Mouse (Mus musculus) frontal cortex, postnatal 36 days (tissue): Measurements from ENCODE around the gene Socs3.

Source experiments
- DNase-seq, 2 experiments: peaks; one replicate each; pipeline ENCODE4 v3.0.0; 2022; ENCODE audit warnings: low spot score in 2 of 2

Gene Socs3

DNA sequence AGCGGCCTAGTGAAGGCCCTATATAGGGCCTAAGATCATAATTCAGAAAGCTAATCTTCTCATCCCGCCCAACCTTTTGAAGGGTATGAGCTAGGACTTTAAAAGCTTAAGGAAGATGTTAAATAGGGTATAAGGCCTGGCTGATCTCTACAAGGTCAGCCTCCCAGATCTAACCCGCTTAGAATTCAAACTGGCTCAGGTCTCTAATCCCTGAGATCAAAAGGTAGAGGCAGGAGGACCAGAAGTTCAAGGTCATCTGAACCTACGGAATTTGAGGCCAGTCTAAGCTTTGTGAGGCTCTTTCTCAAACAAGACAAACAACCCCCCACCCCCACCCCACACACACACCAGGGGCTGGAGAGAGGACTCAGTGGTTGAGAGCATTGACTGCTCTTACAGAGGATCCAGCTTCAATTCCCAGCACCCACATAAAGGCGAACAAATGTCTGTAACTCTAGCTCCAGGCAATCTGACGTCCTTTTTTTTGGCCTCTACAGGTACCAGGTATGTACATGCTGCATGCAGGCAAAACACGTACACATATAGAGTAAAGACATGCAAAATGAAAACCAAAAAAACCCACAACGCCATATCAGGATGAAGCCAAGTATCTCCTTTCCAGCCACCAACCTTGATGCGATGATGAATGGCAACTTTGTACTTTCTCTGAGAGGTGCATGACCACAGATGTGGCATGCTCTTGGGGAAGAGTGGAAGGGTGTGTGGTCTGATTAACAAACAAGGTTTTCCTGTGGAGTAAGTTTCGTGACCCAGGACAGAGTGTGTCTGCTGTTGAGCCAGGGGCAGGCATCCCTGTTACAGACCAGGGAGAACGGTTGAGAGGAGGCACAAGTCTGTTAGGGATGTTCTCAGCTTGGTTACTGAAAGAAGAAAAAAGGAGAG is 3.1 kb upstream of the Socs3 start:
- DNase-seq: no peak

DNA sequence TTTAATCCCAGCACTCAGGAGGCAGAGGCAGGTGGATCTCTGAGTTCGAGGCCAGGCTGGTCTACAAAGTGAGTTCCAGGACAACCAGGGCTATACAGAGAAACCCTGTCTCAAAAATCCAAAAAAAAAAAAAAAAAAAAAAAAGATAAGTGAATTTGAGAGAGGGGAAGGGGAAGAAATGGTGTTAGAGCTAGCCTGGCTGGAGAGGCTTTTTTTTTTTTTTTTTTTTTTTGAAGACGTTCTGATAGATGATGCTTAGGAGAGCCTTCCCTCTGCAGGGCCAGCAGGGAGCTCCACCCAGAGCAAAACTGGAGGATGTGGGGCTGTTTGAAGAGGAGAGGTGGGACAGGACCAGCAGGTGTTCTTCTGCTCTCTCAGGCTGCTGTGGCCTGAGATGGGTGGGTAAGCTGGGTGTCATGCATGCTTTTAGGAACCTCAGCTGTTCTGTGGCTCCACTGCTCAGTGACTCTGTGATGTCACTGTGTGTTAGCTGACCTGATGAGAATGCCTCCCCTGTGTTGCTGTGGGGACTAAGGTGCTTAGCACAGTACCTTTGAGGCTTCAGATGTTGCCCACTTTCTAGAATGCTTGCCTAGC is 1.9 kb upstream of the Socs3 start:
- DNase-seq: no peak

DNA sequence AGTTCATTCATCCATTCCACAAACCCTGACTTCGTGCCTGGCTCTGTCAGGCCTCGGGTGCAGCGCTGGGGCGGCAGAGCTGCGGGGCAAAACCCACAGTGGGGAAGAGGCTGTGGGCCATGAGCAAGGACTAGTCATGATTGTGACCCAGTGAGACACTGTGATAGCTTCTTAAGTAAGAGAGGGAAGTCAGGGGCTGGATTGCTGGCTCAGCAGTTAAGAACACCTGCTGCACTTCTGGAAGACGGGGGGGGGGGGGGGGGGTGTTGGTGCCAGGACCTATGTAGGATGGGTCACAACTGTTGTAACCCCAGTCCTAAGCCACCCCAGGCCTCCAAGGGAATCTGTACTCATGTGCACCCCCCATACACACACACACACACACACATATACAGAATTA is 1.3 kb upstream of the Socs3 start:
- no peak for DNase-seq

DNA sequence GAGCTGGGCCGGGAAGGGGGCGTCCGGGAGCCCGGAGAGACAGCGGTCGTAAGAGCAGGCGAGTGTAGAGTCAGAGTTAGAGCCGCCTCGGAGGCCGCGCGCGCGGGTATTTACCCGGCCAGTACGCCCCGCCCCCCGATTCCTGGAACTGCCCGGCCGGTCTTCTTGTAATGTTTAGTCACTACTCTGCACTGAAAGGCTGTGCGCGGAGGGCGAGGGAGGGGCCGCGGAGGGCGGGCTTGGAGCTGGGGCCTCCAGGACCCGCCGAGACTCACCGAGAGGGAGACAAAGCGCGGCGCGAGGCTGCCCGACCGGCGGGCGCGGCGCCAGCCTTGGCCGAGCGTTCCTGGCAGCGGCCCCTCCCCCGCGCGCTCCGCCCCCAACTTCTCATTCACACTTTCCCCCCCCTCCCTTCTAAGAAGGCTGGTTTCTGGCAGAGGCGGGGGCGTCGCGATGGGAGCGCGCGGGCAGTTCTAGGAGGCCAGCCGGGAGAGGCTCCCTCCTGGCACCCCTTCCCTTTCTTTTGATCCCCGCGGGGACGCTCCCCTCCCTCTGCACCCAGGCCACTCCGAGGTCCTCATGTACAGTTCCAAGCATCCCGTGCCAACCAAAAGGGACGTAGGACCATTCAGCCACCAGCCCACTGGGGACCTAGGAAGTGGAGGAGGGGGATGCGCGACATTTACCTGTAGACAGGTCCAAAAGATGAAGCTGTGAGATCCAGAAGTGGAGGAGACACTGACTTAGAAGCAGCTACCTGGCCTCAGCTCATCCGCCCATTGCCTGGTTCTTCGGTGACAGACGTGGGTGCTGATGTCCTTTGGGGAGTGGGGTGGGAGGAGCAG is 525 bp downstream of the Socs3 start:
- peak; percentile 78 to 84 for DNase-seq

DNA sequence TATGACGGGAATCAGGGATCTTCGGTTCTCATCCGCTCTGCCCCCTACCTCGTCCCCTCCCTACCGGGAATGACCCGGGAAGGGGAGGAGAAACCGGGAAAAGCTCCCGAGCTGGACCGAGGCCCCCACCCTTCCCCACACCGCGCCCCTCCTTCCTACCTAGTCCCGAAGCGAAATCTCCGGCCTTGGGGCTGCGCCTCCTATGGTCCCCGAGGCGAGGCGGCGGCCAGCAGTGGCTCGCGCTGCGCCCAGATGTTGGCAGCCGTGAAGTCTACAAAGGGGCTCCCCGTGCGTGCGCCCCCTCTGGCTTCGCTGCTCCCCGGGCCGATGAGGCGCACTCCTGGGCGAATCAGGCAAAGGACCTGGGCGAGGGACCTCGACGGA is 1.1 kb downstream of the Socs3 start:
- DNase-seq: no peak

DNA sequence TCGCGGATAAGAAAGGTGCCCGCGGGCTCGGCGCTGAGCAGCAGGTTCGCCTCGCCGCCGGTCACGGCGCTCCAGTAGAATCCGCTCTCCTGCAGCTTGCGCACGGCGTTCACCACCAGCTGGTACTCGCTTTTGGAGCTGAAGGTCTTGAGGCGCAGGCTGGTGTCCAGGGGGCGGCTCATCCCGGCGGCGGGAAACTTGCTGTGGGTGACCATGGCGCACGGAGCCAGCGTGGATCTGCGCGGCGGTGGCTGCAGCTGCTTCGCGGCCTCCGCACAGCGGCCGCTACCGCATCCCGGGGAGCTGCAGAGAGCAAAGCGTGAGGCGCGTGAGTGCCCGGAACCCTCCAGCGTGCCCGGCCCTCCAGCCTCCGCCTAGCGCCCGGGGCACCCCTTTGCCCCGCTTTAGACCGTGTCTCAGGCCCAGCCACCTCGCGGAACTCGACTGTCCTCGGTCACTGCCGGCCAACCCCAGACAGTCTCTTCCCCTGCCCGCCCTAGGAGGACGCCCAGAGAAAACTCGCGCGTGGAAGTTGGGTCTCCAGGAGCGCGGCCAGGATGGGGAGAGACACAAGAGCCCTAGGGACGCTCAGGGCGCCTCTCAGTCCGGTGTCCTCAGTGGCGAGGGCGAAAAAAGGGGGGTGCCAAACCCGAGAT is 1.7 kb downstream of the Socs3 start:
- DNase-seq: peak in 1 of 2 experiments; percentile 61

DNA sequence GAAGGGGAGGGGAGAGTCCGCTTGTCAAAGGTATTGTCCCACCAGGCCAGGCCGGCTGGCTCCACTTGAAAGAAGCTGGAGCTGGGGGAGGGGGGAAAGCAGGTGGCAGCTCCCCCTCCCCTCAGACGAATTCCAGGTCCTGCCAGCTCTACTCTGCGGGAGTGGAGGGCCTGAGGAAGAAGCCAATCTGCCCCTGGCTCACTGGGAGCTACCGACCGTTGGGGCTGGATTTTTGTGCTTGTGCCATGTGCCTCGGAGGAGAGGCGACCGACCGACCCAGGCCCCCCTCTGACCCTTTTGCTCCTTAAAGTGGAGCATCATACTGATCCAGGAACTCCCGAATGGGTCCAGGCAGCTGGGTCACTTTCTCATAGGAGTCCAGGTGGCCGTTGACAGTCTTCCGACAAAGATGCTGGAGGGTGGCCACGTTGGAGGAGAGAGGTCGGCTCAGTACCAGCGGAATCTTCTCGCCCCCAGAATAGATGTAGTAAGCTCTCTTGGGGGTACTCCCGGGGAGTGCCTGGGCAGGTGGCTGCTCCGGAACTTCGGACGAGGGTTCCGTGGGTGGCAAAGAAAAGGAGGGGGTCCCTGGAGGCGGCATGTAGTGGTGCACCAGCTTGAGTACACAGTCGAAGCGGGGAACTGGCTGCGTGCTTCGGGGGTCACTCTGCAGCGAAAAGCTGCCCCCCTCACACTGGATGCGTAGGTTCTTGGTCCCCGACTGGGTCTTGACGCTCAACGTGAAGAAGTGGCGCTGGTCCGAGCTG is 2.4 kb downstream of the Socs3 start:
- DNase-seq: no peak

DNA sequence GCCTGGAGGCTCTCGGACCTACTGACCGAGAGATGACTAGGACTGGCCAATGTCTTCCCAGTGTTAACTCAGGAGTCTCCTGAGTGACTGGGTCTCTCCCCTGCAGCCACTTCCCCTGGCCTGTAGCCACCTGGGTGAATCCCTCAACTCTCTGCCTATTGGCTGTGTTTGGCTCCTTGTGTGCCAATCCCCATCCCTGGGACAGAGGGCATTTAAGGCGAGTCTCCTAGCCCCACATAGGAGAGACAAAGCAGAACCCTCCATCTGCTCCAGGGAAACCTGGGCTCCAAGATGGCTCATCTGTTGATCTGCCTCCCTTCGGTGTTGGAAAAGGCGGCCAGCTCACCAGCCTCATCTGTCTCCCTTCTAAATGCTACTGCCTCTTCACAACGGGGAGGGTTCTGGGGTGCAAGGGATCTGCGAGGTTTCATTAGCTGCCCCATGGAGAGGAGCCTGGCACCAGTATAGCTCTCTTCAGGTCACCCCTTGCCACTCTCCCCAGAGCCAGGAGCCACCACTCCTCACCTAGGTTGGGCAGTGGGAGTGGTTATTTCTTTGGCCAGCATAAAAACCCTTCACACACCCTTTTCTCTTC is 3.2 kb downstream of the Socs3 start:
- no peak for DNase-seq

DNA sequence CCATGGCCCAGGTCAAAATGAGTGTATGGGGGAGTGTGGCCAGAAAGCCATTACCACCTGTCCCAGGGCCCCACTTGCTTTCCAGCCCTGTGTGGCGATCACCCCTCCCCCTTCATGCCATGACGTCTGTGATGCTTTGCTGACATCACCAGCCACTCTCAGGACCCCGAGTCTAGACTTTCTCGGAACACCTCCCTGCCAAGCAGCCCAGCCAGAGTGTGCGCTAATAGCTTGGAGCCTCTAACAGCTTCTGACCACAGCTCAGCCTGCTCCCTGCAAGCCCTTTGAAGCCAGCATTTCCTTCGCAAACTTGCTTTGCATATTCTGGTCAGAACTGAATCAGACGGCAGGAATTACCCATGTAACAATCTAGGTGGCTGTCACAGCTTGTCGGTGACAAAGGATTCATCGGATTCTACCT is 4.3 kb downstream of the Socs3 start:
- DNase-seq: no peak

DNA sequence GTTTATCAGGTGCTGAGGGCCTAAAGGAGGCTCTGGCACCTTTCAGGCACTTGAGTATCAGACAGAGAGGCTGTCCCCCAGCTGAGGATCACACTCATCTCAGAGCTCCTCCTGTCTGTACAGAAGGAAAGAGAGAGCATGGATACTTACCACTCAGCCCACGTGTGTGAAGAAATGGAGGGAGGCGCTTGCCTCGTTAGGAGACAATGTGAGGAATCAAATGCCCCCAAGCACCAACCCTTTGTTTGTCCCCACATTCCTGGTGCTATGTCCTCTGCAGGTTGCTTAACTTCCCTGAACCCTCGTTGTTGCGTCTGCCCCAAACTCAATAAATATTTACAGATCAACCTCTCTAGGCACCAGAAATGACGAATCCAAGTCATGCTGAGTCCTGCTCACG is 4.8 kb downstream of the Socs3 start:
- DNase-seq: no peak

DNA sequence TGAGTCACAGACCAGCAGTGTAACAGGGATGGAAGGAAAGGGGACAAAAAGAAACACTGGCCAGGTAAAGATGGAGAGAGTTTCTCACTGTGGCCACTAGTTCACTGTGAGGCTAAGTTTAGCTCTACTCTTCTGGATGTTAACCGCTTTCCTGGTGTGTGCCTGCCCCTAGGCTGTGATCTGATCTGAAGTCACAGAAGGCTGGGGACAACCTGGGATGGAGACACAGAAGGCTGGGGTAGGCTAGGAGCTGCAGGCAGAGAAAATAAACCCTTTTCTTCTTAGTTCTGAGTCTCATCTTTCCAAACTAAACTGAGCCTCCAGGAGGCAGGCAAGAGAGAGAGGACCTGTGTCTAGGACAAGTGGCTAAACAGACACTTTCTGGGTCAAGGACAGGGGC is 5.6 kb downstream of the Socs3 start:
- DNase-seq: no peak

DNA sequence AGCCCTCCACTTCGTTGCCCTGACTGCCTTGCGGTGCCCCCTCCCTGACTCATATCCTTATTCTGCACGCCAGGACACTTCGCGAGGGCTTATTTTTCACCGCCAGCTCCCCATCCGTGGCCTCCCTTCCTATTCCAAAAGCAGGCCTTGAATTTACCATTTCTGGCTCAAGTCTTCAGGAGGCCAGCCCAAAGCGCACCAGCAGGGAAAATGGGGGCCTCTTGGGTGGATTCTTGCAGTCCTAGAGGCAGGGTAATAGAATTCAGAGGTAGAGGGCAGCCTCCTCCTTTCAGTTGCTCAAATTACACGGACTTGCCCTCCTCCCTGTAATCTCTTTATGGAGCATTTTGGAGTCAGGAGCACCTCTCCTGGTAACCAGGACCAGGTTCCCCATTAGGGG is 6.0 kb downstream of the Socs3 start:
- DNase-seq: no peak

DNA sequence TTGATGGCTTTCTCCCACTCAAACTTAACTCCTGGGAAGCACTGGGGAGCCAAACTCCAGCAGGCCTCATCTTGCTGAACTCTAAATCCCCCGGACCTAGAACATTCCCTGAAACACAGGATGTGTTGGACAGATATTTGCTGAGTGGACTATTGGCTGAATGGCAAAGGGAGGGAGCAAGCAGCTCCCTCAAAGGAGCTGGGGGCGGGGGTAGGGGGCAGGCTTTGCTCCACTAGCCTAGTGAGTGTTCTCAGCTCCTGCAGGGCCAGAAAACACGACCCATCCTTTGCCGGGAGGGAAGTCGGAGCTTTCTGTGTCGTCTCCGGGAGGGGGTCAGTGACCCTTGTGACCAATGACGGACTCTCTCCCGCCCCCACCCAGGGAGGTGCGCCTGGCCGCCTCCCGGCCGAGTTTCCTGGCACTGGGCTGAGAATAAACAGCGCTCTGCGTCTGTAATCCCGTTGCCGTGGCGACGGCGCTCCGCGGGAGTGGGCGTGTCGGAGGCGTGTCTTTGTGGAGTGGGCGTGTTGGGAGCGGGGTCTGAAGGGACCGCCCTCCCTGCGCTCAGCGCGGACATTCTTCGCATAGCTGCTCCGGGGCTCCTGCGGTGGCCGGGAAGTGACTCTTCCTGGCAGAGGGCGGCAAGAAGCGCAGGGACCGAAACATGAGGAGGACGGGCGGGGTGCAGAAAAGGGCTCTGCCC is 6.6 kb downstream of the Socs3 start:
- DNase-seq: peak; percentile 95 to 98

DNA sequence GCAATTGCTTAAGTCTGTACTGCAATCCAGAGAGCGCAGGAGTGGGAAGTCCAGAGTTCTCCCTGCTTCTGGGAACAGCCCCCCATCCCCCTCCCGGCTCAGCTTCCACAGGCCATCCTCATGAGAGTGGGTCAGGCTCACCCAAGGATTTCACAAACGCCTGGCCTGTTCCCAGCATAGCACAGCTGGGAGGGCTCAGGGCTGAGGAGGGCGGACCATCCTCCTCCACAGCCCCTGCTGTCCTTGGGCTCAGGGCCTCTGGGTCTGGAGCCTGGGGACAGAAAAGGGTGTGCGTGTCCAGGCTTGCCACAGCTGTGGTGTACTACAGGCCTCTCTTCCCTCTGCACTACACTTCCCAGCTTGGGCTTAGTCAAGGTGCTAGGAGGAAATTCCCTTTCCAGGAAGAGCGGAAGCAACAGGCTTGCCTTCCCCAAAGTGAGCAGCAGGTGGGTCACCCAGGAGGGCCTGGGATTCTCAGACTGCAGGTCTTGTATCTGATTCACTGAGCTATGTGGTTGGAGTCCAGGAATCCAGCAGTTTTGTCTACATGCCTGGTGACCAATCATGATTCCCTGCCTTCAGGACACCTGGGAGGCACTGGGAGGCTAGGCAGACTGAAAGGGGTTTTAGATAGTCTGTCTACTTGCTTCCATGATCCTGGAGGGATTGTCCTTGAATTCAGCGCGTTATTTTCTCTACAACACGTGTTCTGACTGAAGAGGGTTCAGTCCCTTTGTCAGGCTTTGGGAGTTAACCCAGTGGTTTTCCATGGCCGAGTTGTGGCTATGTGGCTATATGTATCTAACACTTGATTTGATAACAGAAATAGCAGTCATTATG is 7.4 kb downstream of the Socs3 start:
- DNase-seq: no peak

DNA sequence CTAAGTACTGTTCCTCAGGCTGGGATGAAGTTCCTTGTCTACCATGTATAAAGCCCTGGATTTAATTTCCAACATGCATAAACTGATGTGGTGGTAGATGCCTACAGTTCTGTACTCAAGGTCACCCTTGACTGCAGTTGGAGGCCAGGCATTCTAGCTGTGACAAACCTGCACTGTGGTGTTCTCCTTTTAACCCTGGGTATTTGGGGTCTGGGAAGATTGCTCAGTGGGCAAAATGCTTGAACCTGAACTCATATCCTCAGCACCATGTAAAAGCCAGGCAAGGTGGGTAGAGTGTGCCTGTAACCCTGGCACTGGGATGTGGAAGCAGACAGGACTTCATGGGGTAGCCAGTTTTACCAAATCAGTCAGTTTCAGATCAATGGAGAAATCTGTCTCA is 9.2 kb downstream of the Socs3 start:
- DNase-seq: no peak

DNA sequence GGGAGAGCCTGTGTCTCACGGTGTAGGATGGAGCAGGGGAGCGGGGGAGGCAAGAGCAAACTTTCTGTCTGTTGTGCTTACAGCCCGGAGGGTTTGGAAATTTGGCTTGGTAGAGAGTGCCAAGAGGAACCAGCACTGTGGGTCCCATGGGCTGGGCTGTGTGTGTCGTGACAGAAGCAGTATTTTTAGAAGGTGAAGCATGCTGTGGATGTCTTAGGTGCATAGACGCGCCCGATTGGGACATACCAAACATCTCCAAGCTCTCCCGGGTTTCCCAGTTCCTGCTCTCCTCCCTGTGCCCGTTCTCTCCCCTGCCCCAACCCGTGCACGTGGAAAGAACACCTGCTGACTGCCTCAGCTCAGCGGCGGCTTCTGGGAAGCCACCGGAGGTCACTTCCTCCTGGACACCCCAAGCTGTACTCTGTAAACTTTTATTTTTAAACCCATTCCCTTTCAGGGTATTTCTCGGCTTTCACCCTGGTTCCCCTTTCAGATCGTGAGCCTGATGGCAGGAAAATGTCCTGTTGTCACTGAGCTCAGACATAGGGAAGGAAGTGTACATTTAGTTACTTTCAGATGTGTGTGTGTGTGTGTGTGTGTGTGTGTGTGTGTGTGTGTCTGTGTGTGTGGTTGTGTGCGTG is 10.0 kb downstream of the Socs3 start:
- no peak for DNase-seq

DNA sequence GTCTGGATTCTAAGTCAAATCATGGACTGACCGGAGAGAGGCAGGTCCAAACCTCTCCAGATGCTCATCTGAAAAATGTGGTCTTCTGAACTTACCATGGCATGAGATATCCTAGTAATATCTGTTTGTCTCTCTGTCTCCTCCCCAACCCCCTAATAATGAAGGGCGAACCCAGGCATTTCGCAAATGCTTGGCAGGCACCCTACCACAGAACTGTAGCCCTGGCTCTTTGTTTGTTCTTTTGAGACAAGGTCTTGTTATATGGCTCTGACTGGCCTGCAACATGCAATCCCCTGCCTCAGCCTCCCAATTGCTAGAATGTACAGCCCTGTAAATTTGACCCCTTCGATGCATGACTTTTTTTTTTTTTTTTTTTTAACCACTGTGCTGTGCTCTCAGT is 10.7 kb downstream of the Socs3 start:
- DNase-seq: no peak

DNA sequence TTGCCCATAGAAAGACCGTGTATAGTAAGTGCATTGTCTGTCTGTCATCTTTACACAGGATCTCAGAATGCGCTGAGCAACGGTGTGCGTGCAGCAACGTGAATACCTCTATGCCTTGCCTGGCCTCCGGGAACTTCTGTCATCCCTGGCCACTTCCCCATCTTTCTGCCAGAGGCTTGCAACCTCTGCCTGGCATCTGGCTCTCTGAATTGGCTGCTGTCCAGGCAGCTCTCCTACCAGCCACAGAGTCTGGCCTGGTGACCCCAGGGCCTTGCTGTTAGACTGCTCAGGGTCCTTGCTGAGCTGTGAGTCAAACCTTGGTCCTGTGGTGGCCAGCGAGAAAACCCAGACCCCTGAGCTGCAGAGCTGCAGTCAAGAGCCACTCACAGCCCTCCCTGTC is 11.7 kb downstream of the Socs3 start:
- no peak for DNase-seq

DNA sequence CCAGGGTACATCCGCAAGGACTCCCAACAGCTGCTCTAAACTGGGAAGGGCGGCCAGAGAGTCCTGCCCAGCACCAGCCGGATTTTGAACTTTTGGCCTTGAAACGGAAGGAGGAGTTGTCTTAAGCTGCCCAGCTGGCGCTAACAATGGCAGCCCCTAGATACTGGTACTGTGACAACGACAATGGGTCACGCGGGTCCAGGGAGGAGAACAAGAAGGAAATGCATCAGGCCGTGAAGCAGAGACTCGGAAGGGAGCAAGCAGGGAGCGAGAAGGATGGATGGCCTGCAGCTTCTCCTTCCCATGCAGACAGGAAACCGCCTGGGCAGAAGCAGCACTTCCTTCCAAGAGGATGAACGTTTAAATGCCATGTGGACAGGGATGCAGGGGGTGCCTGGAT is 14.2 kb downstream of the Socs3 start:
- DNase-seq: no peak
